Mouse (Mus musculus): Measurements from ENCODE around the gene Serf1.

- TF ChIP-seq EP300 (IDR thresholded peaks at IDR 0.05; ENCODE audit: low read depth) = peak; percentile 60
- TF ChIP-seq CTCF (IDR thresholded peaks at IDR 0.05; ENCODE audit: low read depth) = no peak
Observed at GRCm38 (mm10) chr13:100152659-100153058, 44.8 kb downstream of the Serf1 start.
